Mouse (Mus musculus) MEL (cell line): ENCODE data around the gene Nr2f1. TPM values are rescaled to one million over a fixed set of nuclear protein-coding genes. Genes with fewer than 3 reads are reported as not detected.

Source experiments
- DNase-seq: peaks from one replicate; pipeline ENCODE4 v3.0.0; 2011; ENCODE audit warnings: low read depth, low spot score
- H3K27ac ChIP-seq: 2 replicates; pipeline ENCODE4 v1.5.1; 2012; ENCODE audit warnings: low read depth, mild to moderate bottlenecking, control low read depth, low read length, moderate library complexity; ENCODE audit not compliant: control insufficient read depth
- H3K27me3 ChIP-seq, 2 experiments: fragments of 150-350 bp in 1 of 2; sonication (generic) in 1 of 2; 2 replicates each; pipeline ENCODE4 v1.6.1; 2012; ENCODE audit warnings: low read length in 2 of 2, mild to moderate bottlenecking in 2 of 2, improper control_type of control experiment in 1 of 2, moderate library complexity in 1 of 2; ENCODE audit not compliant: insufficient read depth in 2 of 2, control insufficient read depth in 1 of 2
- H3K36me3 ChIP-seq, 2 experiments: 2 replicates each; pipeline ENCODE4 v1.6.1; 2012 to 2014; ENCODE audit warnings: low read length in 2 of 2, improper control_type of control experiment in 1 of 2, inconsistent platforms in 1 of 2, mild to moderate bottlenecking in 1 of 2; ENCODE audit not compliant: insufficient read depth in 2 of 2, control insufficient read depth in 1 of 2
- H3K4me1 ChIP-seq, 2 experiments: fragments of 150-350 bp in 1 of 2; sonication (generic) in 1 of 2; 2 replicates each; pipeline ENCODE4 v1.6.1; 2012; ENCODE audit warnings: low read length in 2 of 2, improper control_type of control experiment in 1 of 2, mild to moderate bottlenecking in 1 of 2; ENCODE audit not compliant: insufficient read depth in 2 of 2, control insufficient read depth in 1 of 2
- H3K4me3 ChIP-seq, 2 experiments: fragments of 150-350 bp in 1 of 2; sonication (generic) in 1 of 2; 2 replicates each; pipeline ENCODE4 v1.5.1; 2012; ENCODE audit warnings: low read depth in 2 of 2, low read length in 2 of 2, mild to moderate bottlenecking in 2 of 2, moderate library complexity in 2 of 2, control low read depth in 1 of 2, improper control_type of control experiment in 1 of 2; ENCODE audit not compliant: control insufficient read depth in 1 of 2, insufficient read depth in 1 of 2
- H3K79me2 ChIP-seq: 2 replicates; pipeline ENCODE4 v1.6.1; 2012; ENCODE audit warnings: mild to moderate bottlenecking, low read length, moderate library complexity; ENCODE audit not compliant: control insufficient read depth, poor library complexity, insufficient read depth
- H3K9ac ChIP-seq: 2 replicates; pipeline ENCODE4 v1.6.1; 2012; ENCODE audit warnings: low read depth, mild to moderate bottlenecking, control low read depth, low read length, moderate library complexity; ENCODE audit not compliant: control insufficient read depth, poor library complexity, severe bottlenecking
- H3K9me3 ChIP-seq: fragments of 150-350 bp; sonication (generic); replicated peaks from 2 replicates; pipeline ENCODE4 v1.6.1; 2012; ENCODE audit warnings: mild to moderate bottlenecking, low read length, improper control_type of control experiment, moderate library complexity; ENCODE audit not compliant: insufficient read depth
- CHD2 ChIP-seq: IDR thresholded peaks from 2 replicates; pipeline ENCODE4 v1.6.1; 2011; ENCODE audit warnings: low read length, improper control_type of control experiment
- ELF1 ChIP-seq: IDR thresholded peaks from 2 replicates; pipeline ENCODE4 v1.6.1; 2014; ENCODE audit warnings: low read depth, mild to moderate bottlenecking, inconsistent platforms, low read length, improper control_type of control experiment, moderate library complexity
- EP300 ChIP-seq, 2 experiments: IDR thresholded peaks; 2 replicates each; pipeline ENCODE4 v1.6.1; 2011; ENCODE audit warnings: improper control_type of control experiment in 2 of 2, low read length in 2 of 2, low read depth in 1 of 2, mild to moderate bottlenecking in 1 of 2
- ETS1 ChIP-seq: IDR thresholded peaks from 2 replicates; pipeline ENCODE4 v1.6.1; 2012; ENCODE audit warnings: low read depth, mild to moderate bottlenecking, inconsistent platforms, low read length, improper control_type of control experiment, moderate library complexity
- KAT2A ChIP-seq: conservative IDR thresholded peaks from 2 replicates; pipeline ENCODE4 v1.6.1; 2012; ENCODE audit warnings: low read depth, low read length, improper control_type of control experiment, inconsistent platforms
- MAX ChIP-seq: IDR thresholded peaks from 2 replicates; pipeline ENCODE4 v1.6.1; 2011; ENCODE audit warnings: low read length, improper control_type of control experiment
- NELFE ChIP-seq: IDR thresholded peaks from 2 replicates; pipeline ENCODE4 v1.6.1; 2011; ENCODE audit warnings: low read depth, low read length, improper control_type of control experiment
- POLR2AphosphoS2 ChIP-seq: IDR thresholded peaks from 2 replicates; pipeline ENCODE4 v1.6.1; 2011; ENCODE audit warnings: low read length, improper control_type of control experiment
- POLR2AphosphoS5 ChIP-seq: IDR thresholded peaks from 2 replicates; pipeline ENCODE4 v1.6.1; 2012; ENCODE audit warnings: low read depth, borderline replicate concordance, mild to moderate bottlenecking, inconsistent platforms, low read length, moderate library complexity, mixed read lengths
- RCOR1 ChIP-seq: IDR thresholded peaks from 2 replicates; pipeline ENCODE4 v1.6.1; 2012; ENCODE audit warnings: low read depth, mild to moderate bottlenecking, inconsistent platforms, low read length, improper control_type of control experiment
- SIN3A ChIP-seq: IDR thresholded peaks from 2 replicates; pipeline ENCODE4 v1.6.1; 2012; ENCODE audit warnings: low read length, improper control_type of control experiment, inconsistent platforms
- TBP ChIP-seq: IDR thresholded peaks from 2 replicates; pipeline ENCODE4 v1.8.0; 2011; ENCODE audit warnings: low read depth, low read length, improper control_type of control experiment
- TCF12 ChIP-seq: IDR thresholded peaks from 2 replicates; pipeline ENCODE4 v1.6.1; 2014; ENCODE audit warnings: low read depth, mild to moderate bottlenecking, inconsistent platforms, low read length, improper control_type of control experiment, moderate library complexity
- ZC3H11A ChIP-seq: IDR thresholded peaks from 2 replicates; pipeline ENCODE4 v1.6.1; 2012; ENCODE audit warnings: low read depth, mild to moderate bottlenecking, inconsistent platforms, low read length, improper control_type of control experiment
- ZKSCAN1 ChIP-seq: IDR thresholded peaks from 2 replicates; pipeline ENCODE4 v1.6.1; 2012; ENCODE audit warnings: low read depth, mild to moderate bottlenecking, inconsistent platforms, low read length, improper control_type of control experiment, moderate library complexity
- ZMIZ1 ChIP-seq: IDR thresholded peaks from 2 replicates; pipeline ENCODE4 v1.6.1; 2012; ENCODE audit warnings: low read depth, mild to moderate bottlenecking, inconsistent platforms, low read length, improper control_type of control experiment, moderate library complexity
- ZNF384 ChIP-seq: IDR thresholded peaks from 2 replicates; pipeline ENCODE4 v1.6.1; 2012; ENCODE audit warnings: low read depth, mild to moderate bottlenecking, inconsistent platforms, low read length, improper control_type of control experiment
- polyA plus RNA-seq, 2 experiments: library from polyadenylated mRNA; stranded (reverse) in 1 of 2; unstranded in 1 of 2; fragments of >175 nt in 1 of 2; fragments of >200 nt in 1 of 2; gene quantifications; 2 replicates each; pipeline versions ENCODE4 v1.2.1 to v1.2.4; 2012; ENCODE audit warnings: low replicate concordance in 2 of 2, low read depth in 1 of 2; ENCODE audit not compliant: insufficient read length in 2 of 2, insufficient read depth in 1 of 2, missing spikeins in 1 of 2
- total RNA-seq: library from RNA; depleted of rRNA; stranded (reverse); fragments of 300-350 nt; gene quantifications from 2 replicates; pipeline ENCODE4 v1.2.3, GENCODE M21; 2012

Gene Nr2f1
- total and polyA plus RNA-seq, 3 experiments, result 9.9 to 27.1 TPM; not detected in 1

DNA sequence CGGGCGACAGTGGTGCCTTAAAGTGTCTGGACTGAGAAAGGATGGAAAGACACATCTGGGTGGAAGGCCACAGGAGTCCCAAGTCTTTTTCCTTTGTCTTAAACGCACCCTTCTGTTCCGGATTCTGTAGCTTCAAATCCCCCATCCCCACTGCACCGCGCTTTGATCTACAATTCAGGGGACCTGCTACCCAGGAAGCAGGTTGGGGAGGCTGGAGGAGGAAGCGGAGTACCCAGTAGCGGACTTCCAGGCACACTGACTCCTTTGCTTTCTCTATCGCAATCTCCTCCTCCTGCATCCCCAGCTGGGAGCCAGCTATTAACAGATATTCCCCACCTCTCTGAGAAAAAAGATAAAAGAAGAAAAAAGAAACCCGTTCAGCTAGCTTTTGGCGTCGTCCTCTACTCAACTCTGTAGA, 10.1 kb upstream of the Nr2f1 start:
- Histone ChIP-seq H3K4me1 (peaks cover 0 to 5% of the 10 kb centered on the region in 2 experiments; a peak in 3 of 4 replicates), H3K36me3 (peaks cover 0 to 14% of the 10 kb centered on the region in 2 experiments; a peak in 2 of 4 replicates), H3K27me3 (no peaks in the 10 kb centered on the region), H3K4me3 (peak overlapping the region; percentile 35 to 60), H3K9ac (peak overlapping the region; percentile 34), H3K9me3 (no peaks in the 10 kb centered on the region), H3K27ac (peak overlapping the region; percentile 3; the same call in 1 of the 2 replicates), H3K79me2 (no peaks in the 10 kb centered on the region; the same call in 1 of the 2 replicates)
- DNase-seq, result no peak
- peak; percentile 39; the same call in 1 of the 2 replicates for TF ChIP-seq ETS1
- TF ChIP-seq TCF12, result 0 out of 2 replicates have a peak, but pooled peaks have one; percentile 5
- TF ChIP-seq NELFE, result no peak

DNA sequence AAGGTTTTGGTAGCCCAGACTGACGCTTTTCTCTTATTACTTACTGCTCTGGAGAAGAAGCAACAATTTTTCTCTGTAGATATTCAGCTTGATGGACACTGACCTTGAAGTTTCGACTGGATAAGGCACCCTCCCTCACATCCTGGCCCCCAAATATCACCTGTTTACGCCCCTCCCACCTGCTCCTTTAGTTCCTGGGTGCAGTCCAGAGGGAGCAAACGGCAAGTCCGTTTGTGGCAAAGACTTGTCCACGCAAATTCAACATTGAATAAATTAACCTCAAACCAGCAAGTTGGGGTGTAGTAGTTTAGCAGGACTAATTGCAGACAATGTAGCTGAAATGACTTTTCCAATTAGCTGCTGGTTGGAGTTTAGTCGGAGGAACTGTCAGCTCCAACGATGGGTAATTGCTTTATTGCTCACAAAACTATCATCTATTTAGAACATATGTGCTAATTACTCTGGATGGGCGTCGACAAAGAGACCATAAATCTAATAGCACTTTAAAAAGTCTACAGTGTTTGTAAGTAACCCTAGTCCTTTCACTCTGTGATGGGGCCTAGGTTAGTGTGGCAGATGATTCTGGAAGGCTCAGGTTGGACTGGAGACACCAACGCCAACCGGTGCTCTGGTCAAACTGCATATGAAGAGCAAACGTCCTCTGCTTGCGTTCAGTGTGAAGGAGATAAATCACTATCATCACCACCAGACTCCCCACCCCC, 9.3 kb upstream of the Nr2f1 start:
- DNase-seq, result no peak
- H3K27me3 ChIP-seq, result no peaks in the 10 kb centered on the region

DNA sequence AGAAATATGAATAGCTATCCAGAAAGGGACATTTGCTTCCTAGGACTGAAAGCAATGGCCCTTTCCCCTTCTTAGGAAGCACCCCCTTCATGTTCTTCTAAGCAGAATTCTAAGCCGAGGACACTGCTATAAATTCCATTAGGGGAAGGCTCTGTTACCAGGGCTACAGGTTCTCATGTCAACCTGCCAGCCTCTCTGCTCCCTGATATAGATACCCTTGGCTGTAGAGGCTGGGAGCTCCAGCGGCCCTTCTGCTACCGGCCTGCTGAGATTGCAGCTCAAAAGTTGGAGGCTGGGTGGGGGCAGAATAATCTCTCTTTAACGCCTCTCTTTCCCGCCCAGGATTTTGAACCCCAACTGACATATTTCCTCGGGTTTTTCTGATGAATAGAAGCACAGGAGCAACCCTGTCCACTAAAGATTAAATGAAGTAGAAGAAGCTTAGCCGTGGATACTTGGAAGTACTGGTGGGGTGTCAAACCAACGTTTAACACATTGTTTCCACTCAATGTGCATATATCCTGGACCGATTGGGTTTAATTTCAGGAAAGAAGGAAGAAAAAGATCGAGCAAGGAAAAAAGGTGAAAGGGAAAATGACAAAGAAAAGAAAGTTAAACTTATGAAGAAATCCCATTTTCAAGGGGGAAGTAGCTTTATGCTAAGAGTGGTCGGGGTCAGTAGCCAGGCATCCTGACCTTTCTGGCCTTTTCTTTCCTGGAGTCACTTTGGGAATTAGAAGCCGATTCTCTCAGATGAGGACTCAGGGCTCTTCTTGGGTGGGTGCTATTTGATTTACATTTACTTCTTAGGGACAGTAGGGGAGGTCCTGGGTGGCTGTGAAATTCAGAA, 8.5 kb upstream of the Nr2f1 start:
- H3K27ac ChIP-seq, result no peak overlapping the region
- H3K36me3 ChIP-seq, result peaks cover 0 to 21% of the 10 kb centered on the region in 2 experiments; a peak in 2 of 4 replicates
- peaks cover 3 to 13% of the 10 kb centered on the region in 2 experiments; a peak in 3 of 4 replicates for H3K4me1 ChIP-seq
- DNase-seq, result no peak
- H3K27me3 ChIP-seq, result no peaks in the 10 kb centered on the region
- H3K4me3 ChIP-seq, result no peak overlapping the region
- H3K79me2 ChIP-seq, result peaks cover 13% of the 10 kb centered on the region
- H3K9me3 ChIP-seq, result no peaks in the 10 kb centered on the region
- no peak overlapping the region for H3K9ac ChIP-seq
- TF ChIP-seq POLR2AphosphoS2, result no peak
- TF ChIP-seq ETS1, result no peak
- TF ChIP-seq RCOR1, result no peak
- TF ChIP-seq ELF1, result no peak
- TF ChIP-seq SIN3A, result no peak
- TF ChIP-seq ZMIZ1, result no peak
- no peak for TF ChIP-seq MAX
- no peak for TF ChIP-seq CHD2
- no peak for TF ChIP-seq ZC3H11A
- TF ChIP-seq KAT2A, result no peak
- TF ChIP-seq POLR2AphosphoS5, result no peak

More for the DNA sequence above, 9.3 kb upstream of the Nr2f1 start:
- H3K27ac ChIP-seq, result no peak overlapping the region
- H3K9me3 ChIP-seq, result no peaks in the 10 kb centered on the region
- H3K4me1 ChIP-seq, result peaks cover 3 to 13% of the 10 kb centered on the region in 2 experiments; a peak in 3 of 4 replicates
- H3K79me2 ChIP-seq, result peaks cover 7% of the 10 kb centered on the region
- no peak overlapping the region for H3K4me3 ChIP-seq
- no peak overlapping the region for H3K9ac ChIP-seq
- TF ChIP-seq EP300 (IDR thresholded peaks at IDR 0.05; ENCODE audit: low read depth in 1 of 2, low read length in 2 of 2), result peak in 1 of 2 experiments; percentile 27; a peak in 1 of 4 replicates
- no peak for TF ChIP-seq ZNF384
- TF ChIP-seq RCOR1, result no peak
- no peak for TF ChIP-seq TBP
- TF ChIP-seq ZKSCAN1, result no peak
- TF ChIP-seq ZC3H11A, result no peak
- 0 out of 2 replicates have a peak, but pooled peaks have one; percentile 7 for TF ChIP-seq TCF12
- TF ChIP-seq ELF1, result no peak
- peaks cover 0 to 21% of the 10 kb centered on the region in 2 experiments; a peak in 2 of 4 replicates for H3K36me3 ChIP-seq
